Mouse (Mus musculus) lung, embryonic 16.5 days (tissue): ENCODE data around the gene Gm5926. TPM values are rescaled to one million over a fixed set of nuclear protein-coding genes. Genes with fewer than 3 reads are reported as not detected.
"Not testable (repeated sequence)": the region's sequence is repeated elsewhere in the genome, so short reads cannot be mapped to it uniquely, and the experiment has no call there.

ENCODE experiments used
- ATAC-seq: fragments of 200-750 bp; cut with Nextera tagmentation; 2 replicates; pipeline ENCODE4 v1.8.0; 2017; ENCODE audit warnings: low read depth, mild to moderate bottlenecking, moderate library complexity
- H3K27ac ChIP-seq: fragments of 300-500 bp; sonication (generic); 2 replicates; pipeline ENCODE4 v1.5.1; 2014; ENCODE audit warnings: mild to moderate bottlenecking, control low read depth, low read length
- H3K27me3 ChIP-seq: fragments of 300-500 bp; sonication (generic); 2 replicates; pipeline ENCODE4 v1.6.1; 2014; ENCODE audit warnings: low read depth, low read length, mixed read lengths; ENCODE audit not compliant: control insufficient read depth, insufficient read depth
- H3K36me3 ChIP-seq: fragments of 300-500 bp; sonication (generic); 2 replicates; pipeline ENCODE4 v1.6.1; 2014; ENCODE audit warnings: low read length; ENCODE audit not compliant: control insufficient read depth, insufficient read depth
- H3K4me1 ChIP-seq: fragments of 300-500 bp; sonication (generic); replicated peaks from 2 replicates; pipeline ENCODE4 v1.6.1; 2014; ENCODE audit warnings: low read length, mixed read lengths; ENCODE audit not compliant: control insufficient read depth, insufficient read depth
- H3K4me2 ChIP-seq: fragments of 300-500 bp; sonication (generic); 2 replicates; pipeline ENCODE4 v1.6.1; 2014; ENCODE audit warnings: low read depth, low read length, control low read depth
- H3K4me3 ChIP-seq: fragments of 300-500 bp; sonication (generic); 2 replicates; pipeline ENCODE4 v1.5.1; 2014; ENCODE audit warnings: mild to moderate bottlenecking, low read length, control low read depth
- H3K9ac ChIP-seq: fragments of 300-500 bp; sonication (generic); 2 replicates; pipeline ENCODE4 v1.6.1; 2014; ENCODE audit warnings: low read length, control low read depth
- H3K9me3 ChIP-seq: fragments of 300-500 bp; sonication (generic); 2 replicates; pipeline ENCODE4 v1.6.1; 2016; ENCODE audit warnings: low read length; ENCODE audit not compliant: control insufficient read depth
- WGBS: fragments of 180-500 bp; shearing (Covaris S2); extraction: QIAGEN DNeasy Blood & Tissue Kit; methylation state at CpG from one replicate; pipeline ENCODE4 v1.1.7; 2014; 5-methylcytosine and 5-hydroxymethylcytosine counted together
- polyA plus RNA-seq: library from polyadenylated mRNA; unstranded; fragments of >200 nt; fragmentation: Nextera tagmentation; extraction: Ambion mirVana; gene quantifications from 2 replicates; pipeline ENCODE4 v1.2.1, GENCODE M21; 2015

The Gm5926 gene
- not detected in 2 replicates for polyA plus RNA-seq

DNA sequence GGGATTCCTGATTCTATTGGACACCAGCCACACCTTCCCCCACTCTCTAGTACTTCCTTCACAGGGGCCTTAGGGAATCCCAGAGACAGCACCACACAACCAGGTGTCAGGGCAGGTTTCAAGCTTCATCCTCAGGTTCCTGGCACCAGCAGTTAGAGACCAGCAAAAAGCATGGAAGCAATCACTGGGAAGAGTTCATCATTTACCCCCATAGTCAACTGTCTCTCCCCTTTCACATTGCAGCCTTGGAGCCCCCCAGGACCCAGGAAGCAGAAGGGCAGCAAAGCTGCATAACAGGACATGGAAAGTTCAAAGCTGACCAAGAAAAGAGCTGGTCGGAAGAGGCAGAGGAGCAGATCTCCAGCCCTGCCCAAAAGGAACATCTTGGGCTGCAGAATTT lies at the start of gene Gm5926:
Gene Gm5926 (plus strand): TSS at position 301 of the 400 bp plus-strand sequence.
- H3K4me3 ChIP-seq, H3K9me3 ChIP-seq, ATAC-seq, H3K4me1 ChIP-seq, H3K36me3 ChIP-seq, H3K27ac ChIP-seq, H3K9ac ChIP-seq, H3K27me3 ChIP-seq, H3K4me2 ChIP-seq: not testable (repeated sequence)
- no CpG with 5 or more reads among the region's 1 CpGs for WGBS

DNA sequence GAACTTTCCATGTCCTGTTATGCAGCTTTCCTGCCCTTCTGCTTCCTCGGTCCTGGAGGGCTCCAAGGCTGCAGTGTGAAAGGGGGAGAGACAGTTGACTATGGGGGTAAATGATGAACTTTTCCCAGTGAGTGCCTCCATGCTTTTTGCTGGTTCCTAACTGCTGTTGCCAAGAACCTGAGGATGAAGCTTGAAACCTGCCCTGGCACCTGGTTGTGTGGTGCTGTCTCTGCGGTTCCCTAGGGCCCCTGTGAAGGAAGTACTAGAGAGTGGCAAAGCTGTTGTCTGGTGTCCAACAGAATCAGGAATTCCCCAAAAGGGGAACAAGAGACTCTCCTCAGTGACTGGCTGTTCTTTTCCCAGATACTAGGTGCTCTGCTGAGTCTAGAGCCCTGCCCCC lies 49.5 kb upstream of the Gm5926 start:
- not testable (repeated sequence) for H3K27ac ChIP-seq, H3K27me3 ChIP-seq, H3K4me2 ChIP-seq, H3K36me3 ChIP-seq, H3K4me3 ChIP-seq, H3K4me1 ChIP-seq, H3K9ac ChIP-seq, H3K9me3 ChIP-seq, ATAC-seq
- WGBS = 85% methylated on average over 1 of the region's 2 CpGs

DNA sequence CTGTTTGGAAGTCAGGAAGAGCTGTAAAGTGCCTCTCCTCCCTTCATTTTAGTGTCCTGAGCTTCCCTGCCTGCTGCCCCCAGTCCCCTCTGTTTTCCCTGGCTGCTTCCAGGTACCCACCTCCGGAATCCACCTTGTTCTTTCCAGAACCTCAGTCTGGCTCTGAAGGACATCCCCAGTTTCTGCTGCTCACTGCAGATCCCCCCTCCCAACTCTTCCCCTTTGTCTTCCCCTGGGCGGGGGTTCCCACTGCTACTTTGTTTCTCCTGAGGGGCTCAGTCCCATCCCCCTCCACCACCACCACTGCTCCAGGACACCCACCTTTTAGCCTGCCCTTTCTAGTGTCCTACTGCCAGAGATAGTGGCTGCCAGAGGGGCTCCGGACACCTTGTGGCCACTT lies 49.1 kb upstream of the Gm5926 start:
- not testable (repeated sequence) for H3K4me2 ChIP-seq, H3K9me3 ChIP-seq, H3K9ac ChIP-seq, H3K36me3 ChIP-seq, ATAC-seq, H3K27ac ChIP-seq, H3K27me3 ChIP-seq, H3K4me3 ChIP-seq, H3K4me1 ChIP-seq
- 72% methylated on average over 3 of the region's 3 CpGs for WGBS

Other genes starting within 250 kb of the Gm5926 start
- not detected in 2 replicates for gene Btbd35f1, start 90.7 kb upstream of the Gm5926 start, polyA plus RNA-seq
- gene Btbd35f21, start 75.4 kb downstream of the Gm5926 start, polyA plus RNA-seq = not detected in 2 replicates
- not detected in 2 replicates for gene Btbd35f30, start 243.9 kb downstream of the Gm5926 start, polyA plus RNA-seq